Mouse (Mus musculus): ENCODE results near the gene Stx4a. TPM values are rescaled to one million over a fixed set of nuclear protein-coding genes. Genes with fewer than 3 reads are reported as not detected.

Gene Stx4a
- polyA plus RNA-seq, 1 experiment from 2014 or later: 18.3 TPM

DNA sequence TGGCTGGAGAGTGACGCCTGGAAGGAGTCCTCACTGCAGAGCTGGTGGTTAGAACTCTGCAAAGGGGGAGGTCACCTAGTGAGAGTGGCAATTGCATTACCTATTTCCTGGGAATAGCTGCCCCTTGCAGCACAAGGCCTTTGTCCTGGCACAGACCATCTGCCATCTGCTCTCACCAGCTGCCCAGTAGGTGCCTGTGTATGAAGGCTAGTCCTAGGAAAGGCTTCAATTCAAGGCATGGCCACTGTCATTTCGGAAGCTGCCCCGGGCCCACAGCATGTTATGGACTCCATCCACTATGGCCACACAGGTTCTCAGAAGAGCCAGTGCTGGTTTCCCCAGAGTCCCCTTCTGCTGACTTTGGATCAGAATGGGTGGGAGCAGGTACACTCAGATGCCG lies 25.5 kb upstream of the Stx4a start:
- ATAC-seq: no peak
- H3K9ac ChIP-seq (ENCODE audit: low read depth, low read length): no peak overlapping the region
- WGBS: 88% methylated on average over 4 of the region's 4 CpGs
- H3K9me3 ChIP-seq (replicated peaks; ENCODE audit: control insufficient read depth, low read length, poor library complexity, severe bottlenecking): no peaks in the 10 kb centered on the region
- no peak overlapping the region for H3K4me3 ChIP-seq (ENCODE audit: low read depth, low read length)
- H3K27me3 ChIP-seq (ENCODE audit: control insufficient read depth, insufficient read depth, low read depth, low read length): no peaks in the 10 kb centered on the region
- no peak overlapping the region for H3K27ac ChIP-seq (ENCODE audit: low read length)
- peaks cover 46% of the 10 kb centered on the region for H3K36me3 ChIP-seq (ENCODE audit: control insufficient read depth, insufficient read depth, low read length)
- no peak overlapping the region for H3K4me2 ChIP-seq (ENCODE audit: low read length)
- no peaks in the 10 kb centered on the region; the same call in 1 of the 2 replicates for H3K4me1 ChIP-seq (ENCODE audit: control insufficient read depth, insufficient read depth, low read length)

GRCm38 (mm10) chr7:127799211-127799610 lies 24.9 kb upstream of the Stx4a start:
- 91% methylated on average over 13 of the region's 13 CpGs for WGBS
- peaks cover 45% of the 10 kb centered on the region for H3K36me3 ChIP-seq (ENCODE audit: control insufficient read depth, insufficient read depth, low read length)

DNA sequence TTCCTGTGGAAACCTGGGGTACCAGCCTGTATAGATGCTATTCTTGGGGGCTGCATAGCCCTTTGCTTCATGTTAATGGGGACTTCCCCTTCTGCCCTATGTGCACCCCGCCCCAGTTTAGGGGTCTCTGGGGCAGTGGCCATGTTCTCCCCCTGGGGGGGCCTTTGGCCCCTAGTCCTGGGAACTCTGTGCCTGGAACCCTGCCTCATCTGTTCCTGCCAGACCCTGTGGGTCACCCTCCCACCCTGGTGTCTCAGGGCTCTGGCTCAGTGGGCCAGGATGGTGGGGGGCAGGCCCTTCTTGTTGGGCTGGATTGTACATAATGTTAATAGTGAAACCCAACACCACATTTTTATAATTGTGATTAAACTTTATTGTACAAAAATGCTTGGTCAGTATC lies 24.4 kb upstream of the Stx4a start:
- Histone ChIP-seq H3K4me3 (ENCODE audit: low read depth, low read length) (no peak overlapping the region), H3K27me3 (ENCODE audit: control insufficient read depth, insufficient read depth, low read depth, low read length) (no peaks in the 10 kb centered on the region), H3K9me3 (replicated peaks; ENCODE audit: control insufficient read depth, low read length, poor library complexity, severe bottlenecking) (no peaks in the 10 kb centered on the region), H3K4me2 (ENCODE audit: low read length) (no peak overlapping the region), H3K36me3 (ENCODE audit: control insufficient read depth, insufficient read depth, low read length) (peaks cover 46% of the 10 kb centered on the region), H3K4me1 (ENCODE audit: control insufficient read depth, insufficient read depth, low read length) (no peaks in the 10 kb centered on the region; the same call in 1 of the 2 replicates), H3K9ac (ENCODE audit: low read depth, low read length) (no peak overlapping the region), H3K27ac (ENCODE audit: low read length) (no peak overlapping the region)
- peak; percentile 26; the same call in 1 of the 2 replicates for ATAC-seq
- 80% methylated on average over 1 of the region's 1 CpGs for WGBS

More at GRCm38 (mm10) chr7:127799211-127799610, 24.9 kb upstream of the Stx4a start:
- no peak for ATAC-seq
- Histone ChIP-seq H3K27me3 (ENCODE audit: control insufficient read depth, insufficient read depth, low read depth, low read length) (no peaks in the 10 kb centered on the region), H3K4me1 (ENCODE audit: control insufficient read depth, insufficient read depth, low read length) (no peaks in the 10 kb centered on the region; the same call in 1 of the 2 replicates), H3K9ac (ENCODE audit: low read depth, low read length) (no peak overlapping the region), H3K9me3 (replicated peaks; ENCODE audit: control insufficient read depth, low read length, poor library complexity, severe bottlenecking) (no peaks in the 10 kb centered on the region), H3K4me3 (ENCODE audit: low read depth, low read length) (no peak overlapping the region), H3K27ac (ENCODE audit: low read length) (no peak overlapping the region), H3K4me2 (ENCODE audit: low read length) (no peak overlapping the region)

GRCm38 (mm10) chr7:127800435-127801009 lies 23.6 kb upstream of the Stx4a start, which contains the start of gene Hsd3b7:
Hsd3b7 (plus strand) TSS chr7:127800604.
- Histone ChIP-seq H3K36me3 (ENCODE audit: control insufficient read depth, insufficient read depth, low read length) (peaks cover 47% of the 10 kb centered on the region), H3K27ac (ENCODE audit: low read length) (no peak within 1 kb of the TSS), H3K9ac (ENCODE audit: low read depth, low read length) (no peak within 1 kb of the TSS), H3K4me1 (ENCODE audit: control insufficient read depth, insufficient read depth, low read length) (no peaks in the 10 kb centered on the region; the same call in 1 of the 2 replicates), H3K27me3 (ENCODE audit: control insufficient read depth, insufficient read depth, low read depth, low read length) (no peaks in the 10 kb centered on the region), H3K4me3 (ENCODE audit: low read depth, low read length) (no peak within 1 kb of the TSS), H3K4me2 (ENCODE audit: low read length) (no peak within 1 kb of the TSS; the same call in 1 of the 2 replicates), H3K9me3 (replicated peaks; ENCODE audit: control insufficient read depth, low read length, poor library complexity, severe bottlenecking) (no peaks in the 10 kb centered on the region)
- 31% methylated on average over 5 of the region's 6 CpGs for WGBS
- peak; percentile 79 for ATAC-seq

DNA sequence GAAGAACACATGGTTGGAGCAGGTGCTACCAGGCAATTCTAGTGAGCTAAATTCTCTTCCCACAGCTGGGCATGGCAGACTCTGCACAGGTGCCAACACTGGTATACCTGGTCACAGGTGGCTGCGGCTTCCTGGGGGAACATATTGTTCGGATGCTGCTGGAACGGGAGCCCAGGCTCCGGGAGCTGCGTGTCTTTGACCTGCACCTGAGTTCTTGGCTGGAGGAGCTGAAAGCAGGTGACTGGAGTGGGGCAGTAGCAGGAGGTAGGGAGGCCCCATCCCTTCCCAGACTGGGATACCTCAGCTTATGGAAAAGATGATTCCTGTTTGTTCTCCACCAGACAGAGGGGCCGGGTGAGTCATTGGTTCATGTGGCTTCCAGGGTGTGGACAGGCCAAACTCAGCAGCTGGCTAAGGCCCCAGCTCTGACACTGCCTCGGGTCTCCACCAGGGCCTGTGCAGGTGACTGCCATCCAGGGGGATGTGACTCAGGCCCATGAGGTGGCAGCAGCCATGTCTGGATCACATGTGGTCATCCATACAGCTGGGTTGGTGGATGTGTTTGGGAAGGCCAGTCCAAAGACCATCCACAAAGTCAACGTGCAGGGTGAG lies 23.0 kb upstream of the Stx4a start:
- Histone ChIP-seq H3K27me3 (ENCODE audit: control insufficient read depth, insufficient read depth, low read depth, low read length) (no peaks in the 10 kb centered on the region), H3K4me3 (ENCODE audit: low read depth, low read length) (no peak overlapping the region), H3K4me1 (ENCODE audit: control insufficient read depth, insufficient read depth, low read length) (no peaks in the 10 kb centered on the region; the same call in 1 of the 2 replicates), H3K27ac (ENCODE audit: low read length) (no peak overlapping the region), H3K36me3 (ENCODE audit: control insufficient read depth, insufficient read depth, low read length) (peaks cover 46% of the 10 kb centered on the region), H3K4me2 (ENCODE audit: low read length) (no peak overlapping the region), H3K9me3 (replicated peaks; ENCODE audit: control insufficient read depth, low read length, poor library complexity, severe bottlenecking) (no peaks in the 10 kb centered on the region), H3K9ac (ENCODE audit: low read depth, low read length) (no peak overlapping the region)
- ATAC-seq: no peak
- 92% methylated on average over 8 of the region's 8 CpGs for WGBS

DNA sequence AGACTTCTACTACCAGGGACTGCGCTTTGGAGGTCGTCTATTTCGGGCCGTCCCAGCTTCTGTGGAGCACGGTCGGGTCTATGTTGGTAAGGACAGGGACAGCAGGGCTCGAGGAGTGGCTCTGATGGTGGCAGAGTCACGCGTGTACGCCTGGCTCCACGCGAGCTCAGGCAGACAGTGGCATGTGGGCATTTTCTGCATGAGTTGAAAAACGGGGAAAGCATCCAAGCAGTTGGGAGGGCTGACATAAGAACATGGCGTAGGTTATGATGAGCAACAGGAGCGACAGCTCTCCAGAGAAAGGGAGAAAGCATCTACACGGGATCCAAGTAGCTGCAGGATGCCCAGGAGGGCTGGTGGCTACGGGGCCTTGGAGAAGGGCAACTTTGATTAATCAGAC lies 21.8 kb upstream of the Stx4a start:
- Histone ChIP-seq H3K4me1 (ENCODE audit: control insufficient read depth, insufficient read depth, low read length) (no peaks in the 10 kb centered on the region; the same call in 1 of the 2 replicates), H3K36me3 (ENCODE audit: control insufficient read depth, insufficient read depth, low read length) (peaks cover 38% of the 10 kb centered on the region), H3K27me3 (ENCODE audit: control insufficient read depth, insufficient read depth, low read depth, low read length) (no peaks in the 10 kb centered on the region), H3K4me2 (ENCODE audit: low read length) (no peak overlapping the region), H3K4me3 (ENCODE audit: low read depth, low read length) (no peak overlapping the region), H3K9ac (ENCODE audit: low read depth, low read length) (no peak overlapping the region), H3K27ac (ENCODE audit: low read length) (no peak overlapping the region), H3K9me3 (replicated peaks; ENCODE audit: control insufficient read depth, low read length, poor library complexity, severe bottlenecking) (no peaks in the 10 kb centered on the region)
- ATAC-seq: no peak
- 93% methylated on average over 17 of the region's 17 CpGs for WGBS

DNA sequence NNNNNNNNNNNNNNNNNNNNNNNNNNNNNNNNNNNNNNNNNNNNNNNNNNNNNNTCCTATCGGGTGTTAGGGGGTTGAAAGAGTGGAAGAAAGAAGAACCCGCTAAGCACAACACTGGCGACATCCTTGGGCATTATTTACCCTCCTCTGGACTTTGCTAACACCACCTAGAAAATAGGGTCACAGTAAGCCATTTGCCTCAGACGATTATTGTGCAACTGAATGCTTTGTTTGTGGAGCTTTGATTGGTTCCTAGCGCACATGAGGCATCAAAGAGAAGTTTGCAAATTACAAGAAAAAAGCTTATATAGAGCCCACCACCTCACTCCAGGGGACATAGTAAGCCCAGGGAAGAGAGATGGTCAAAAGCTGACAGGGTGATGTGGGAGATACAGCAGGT lies 15.3 kb upstream of the Stx4a start:
- Histone ChIP-seq H3K27me3 (ENCODE audit: control insufficient read depth, insufficient read depth, low read depth, low read length) (no peaks in the 10 kb centered on the region), H3K9me3 (replicated peaks; ENCODE audit: control insufficient read depth, low read length, poor library complexity, severe bottlenecking) (no peaks in the 10 kb centered on the region), H3K4me1 (ENCODE audit: control insufficient read depth, insufficient read depth, low read length) (no peaks in the 10 kb centered on the region), H3K27ac (ENCODE audit: low read length) (no peak overlapping the region), H3K9ac (ENCODE audit: low read depth, low read length) (no peak overlapping the region), H3K36me3 (ENCODE audit: control insufficient read depth, insufficient read depth, low read length) (peaks cover 31% of the 10 kb centered on the region), H3K4me2 (ENCODE audit: low read length) (no peak overlapping the region), H3K4me3 (ENCODE audit: low read depth, low read length) (no peak overlapping the region)
- 70% methylated on average over 5 of the region's 5 CpGs for WGBS
- no peak for ATAC-seq

GRCm38 (mm10) chr7:127809846-127810245 lies 14.2 kb upstream of the Stx4a start:
- no peaks in the 10 kb centered on the region for H3K27me3 ChIP-seq (ENCODE audit: control insufficient read depth, insufficient read depth, low read depth, low read length)
- no peaks in the 10 kb centered on the region for H3K4me1 ChIP-seq (ENCODE audit: control insufficient read depth, insufficient read depth, low read length)
- ATAC-seq: no peak
- H3K36me3 ChIP-seq (ENCODE audit: control insufficient read depth, insufficient read depth, low read length): peaks cover 35% of the 10 kb centered on the region
- H3K4me3 ChIP-seq (ENCODE audit: low read depth, low read length): no peak overlapping the region
- H3K9ac ChIP-seq (ENCODE audit: low read depth, low read length): no peak overlapping the region
- H3K27ac ChIP-seq (ENCODE audit: low read length): no peak overlapping the region
- H3K4me2 ChIP-seq (ENCODE audit: low read length): no peak overlapping the region
- H3K9me3 ChIP-seq (replicated peaks; ENCODE audit: control insufficient read depth, low read length, poor library complexity, severe bottlenecking): no peaks in the 10 kb centered on the region
- WGBS: 90% methylated on average over 1 of the region's 1 CpGs

GRCm38 (mm10) chr7:127810650-127811049 lies 13.4 kb upstream of the Stx4a start:
- H3K4me2 ChIP-seq (ENCODE audit: low read length): no peak overlapping the region
- no peaks in the 10 kb centered on the region for H3K27me3 ChIP-seq (ENCODE audit: control insufficient read depth, insufficient read depth, low read depth, low read length)
- WGBS: 82% methylated on average over 10 of the region's 10 CpGs
- no peaks in the 10 kb centered on the region for H3K9me3 ChIP-seq (replicated peaks; ENCODE audit: control insufficient read depth, low read length, poor library complexity, severe bottlenecking)
- ATAC-seq: no peak
- H3K4me1 ChIP-seq (ENCODE audit: control insufficient read depth, insufficient read depth, low read length): no peaks in the 10 kb centered on the region
- no peak overlapping the region for H3K27ac ChIP-seq (ENCODE audit: low read length)
- no peak overlapping the region for H3K4me3 ChIP-seq (ENCODE audit: low read depth, low read length)
- H3K9ac ChIP-seq (ENCODE audit: low read depth, low read length): no peak overlapping the region
- H3K36me3 ChIP-seq (ENCODE audit: control insufficient read depth, insufficient read depth, low read length): peaks cover 31% of the 10 kb centered on the region

Measured in midbrain, embryonic 16.5 days (tissue).